Mouse (Mus musculus) heart, postnatal 0 days (tissue): ENCODE data around the gene Plcb4. TPM values are rescaled to one million over a fixed set of nuclear protein-coding genes. Genes with fewer than 3 reads are reported as not detected.

Experiments used
- ATAC-seq: fragments of 200-750 bp; cut with Nextera tagmentation; 2 replicates; pipeline ENCODE4 v1.8.0; 2017; ENCODE audit warnings: low read depth, moderate number of reproducible peaks, moderate library complexity; ENCODE audit not compliant: insufficient read depth
- DNase-seq: peaks from one replicate; pipeline ENCODE4 v3.0.0-alpha.2; 2016; ENCODE audit warnings: low spot score
- H3K27ac ChIP-seq: fragments of 300-500 bp; sonication (generic); 2 replicates; pipeline ENCODE4 v1.5.1; 2014; ENCODE audit warnings: low read depth, mild to moderate bottlenecking
- H3K27me3 ChIP-seq: fragments of 300-500 bp; sonication (generic); 2 replicates; pipeline ENCODE4 v1.6.1; 2014; ENCODE audit warnings: low read length, mixed read lengths; ENCODE audit not compliant: control insufficient read depth, insufficient read depth
- H3K36me3 ChIP-seq: fragments of 300-500 bp; sonication (generic); replicated peaks from 2 replicates; pipeline ENCODE4 v1.6.1; 2014; ENCODE audit warnings: low read length, mixed read lengths; ENCODE audit not compliant: control insufficient read depth, insufficient read depth
- H3K4me1 ChIP-seq: fragments of 300-500 bp; sonication (generic); 2 replicates; pipeline ENCODE4 v1.6.1; 2014; ENCODE audit warnings: antibody characterized with exemption; ENCODE audit not compliant: control insufficient read depth, insufficient read depth
- H3K4me2 ChIP-seq: fragments of 300-500 bp; sonication (generic); 2 replicates; pipeline ENCODE4 v1.6.1; 2014; ENCODE audit warnings: low read depth, mild to moderate bottlenecking, low read length, moderate library complexity
- H3K4me3 ChIP-seq: fragments of 300-500 bp; sonication (generic); 2 replicates; pipeline ENCODE4 v1.5.1; 2014; ENCODE audit warnings: low read depth, low read length
- H3K9ac ChIP-seq: fragments of 300-500 bp; sonication (generic); replicated peaks from 2 replicates; pipeline ENCODE4 v1.6.1; 2014; ENCODE audit warnings: low read depth, low read length, mixed read lengths
- H3K9me3 ChIP-seq: fragments of 300-500 bp; sonication (generic); replicated peaks from 2 replicates; pipeline ENCODE4 v1.6.1; 2016; ENCODE audit warnings: low read length; ENCODE audit not compliant: control insufficient read depth
- CTCF ChIP-seq: IDR thresholded peaks from 2 replicates; pipeline ENCODE4 v1.5.1; 2016; ENCODE audit warnings: antibody characterized with exemption, control low read depth, low read depth
- EP300 ChIP-seq: IDR thresholded peaks from 2 replicates; pipeline ENCODE4 v1.6.1; 2016; ENCODE audit warnings: antibody characterized with exemption, low read depth
- WGBS: fragments of 180-500 bp; shearing (Covaris S2); extraction: QIAGEN DNeasy Blood & Tissue Kit; methylation state at CpG from one replicate; pipeline ENCODE4 v1.1.7; 2014; 5-methylcytosine and 5-hydroxymethylcytosine counted together
- polyA plus RNA-seq: library from polyadenylated mRNA; unstranded; fragments of >200 nt; fragmentation: Nextera tagmentation; extraction: Ambion mirVana; gene quantifications from 2 replicates; pipeline ENCODE4 v1.2.1, GENCODE M21; 2015
- total RNA-seq: library from RNA; depleted of rRNA; stranded (reverse); fragments of >200 nt; gene quantifications from 2 replicates; pipeline ENCODE4 v1.2.3, GENCODE M21; 2014; ENCODE audit warnings: low replicate concordance

Plcb4 gene
- total and polyA plus RNA-seq, 2 experiments from 2014 or later = 34.7 to 57.0 TPM

GRCm38 (mm10) chr2:135627821-135628220 is 31.0 kb upstream of the Plcb4 start:
- Histone ChIP-seq H3K36me3 (no peaks in the 10 kb centered on the region), H3K9ac (no peak overlapping the region), H3K4me3 (no peak overlapping the region), H3K27me3 (no peaks in the 10 kb centered on the region), H3K27ac (no peak overlapping the region), H3K9me3 (no peaks in the 10 kb centered on the region), H3K4me2 (no peak overlapping the region), H3K4me1 (no peaks in the 10 kb centered on the region)
- no peak for DNase-seq
- ATAC-seq = no peak
- no peak for TF ChIP-seq CTCF
- TF ChIP-seq EP300 = no peak
- 90% methylated on average over 2 of the region's 2 CpGs for WGBS

GRCm38 (mm10) chr2:135637227-135637626 is 21.6 kb upstream of the Plcb4 start:
- 67% methylated on average over 2 of the region's 2 CpGs for WGBS
- DNase-seq (no peak), ATAC-seq (no peak)
- H3K4me3 ChIP-seq = no peak overlapping the region
- no peaks in the 10 kb centered on the region for H3K4me1 ChIP-seq
- H3K27ac ChIP-seq = no peak overlapping the region
- no peaks in the 10 kb centered on the region for H3K27me3 ChIP-seq
- H3K36me3 ChIP-seq = no peaks in the 10 kb centered on the region
- no peak overlapping the region for H3K9ac ChIP-seq
- TF ChIP-seq CTCF (no peak), EP300 (no peak)
- H3K4me2 ChIP-seq = no peak overlapping the region
- H3K9me3 ChIP-seq = 0 out of 2 replicates have a peak, but pooled peaks cover 3% of the 10 kb centered on the region

- no peak overlapping the region for H3K4me3 ChIP-seq
- no peaks in the 10 kb centered on the region for H3K27me3 ChIP-seq
- no peak overlapping the region for H3K4me2 ChIP-seq
- no peaks in the 10 kb centered on the region for H3K36me3 ChIP-seq
- no peak overlapping the region for H3K27ac ChIP-seq
- DNase-seq (no peak), ATAC-seq (no peak)
- TF ChIP-seq EP300 (no peak), CTCF (no peak)
- H3K9ac ChIP-seq = no peak overlapping the region
- H3K4me1 ChIP-seq = no peaks in the 10 kb centered on the region
- H3K9me3 ChIP-seq = peaks cover 14% of the 10 kb centered on the region; the same call in 1 of the 2 replicates
- 93% methylated on average over 1 of the region's 1 CpGs for WGBS
These were observed 17.8 kb upstream of the Plcb4 start for GRCm38 (mm10) chr2:135641002-135641401.

- no peaks in the 10 kb centered on the region for H3K27me3 ChIP-seq
- no peak overlapping the region for H3K9ac ChIP-seq
- WGBS = 79% methylated on average over 2 of the region's 2 CpGs
- no peak overlapping the region for H3K4me2 ChIP-seq
- H3K27ac ChIP-seq = no peak overlapping the region
- TF ChIP-seq EP300 (no peak), CTCF (no peak)
- ATAC-seq (no peak), DNase-seq (no peak)
- no peak overlapping the region for H3K4me3 ChIP-seq
- H3K36me3 ChIP-seq = no peaks in the 10 kb centered on the region
- H3K9me3 ChIP-seq = peaks cover 14% of the 10 kb centered on the region; the same call in 1 of the 2 replicates
- H3K4me1 ChIP-seq = no peaks in the 10 kb centered on the region
These were observed 17.2 kb upstream of the Plcb4 start for GRCm38 (mm10) chr2:135641636-135642035.

- no peak for DNase-seq
- WGBS = 78% methylated on average over 3 of the region's 3 CpGs
These were observed 12.6 kb upstream of the Plcb4 start for GRCm38 (mm10) chr2:135646226-135646625.

GRCm38 (mm10) chr2:135646654-135647053 is 12.2 kb upstream of the Plcb4 start:
- H3K36me3 ChIP-seq = no peaks in the 10 kb centered on the region
- 86% methylated on average over 6 of the region's 6 CpGs for WGBS
- no peak overlapping the region for H3K4me3 ChIP-seq
- TF ChIP-seq EP300 (no peak), CTCF (no peak)
- peaks cover 14% of the 10 kb centered on the region; the same call in 1 of the 2 replicates for H3K9me3 ChIP-seq
- no peaks in the 10 kb centered on the region for H3K4me1 ChIP-seq
- H3K9ac ChIP-seq = no peak overlapping the region
- no peak for DNase-seq
- no peak overlapping the region for H3K4me2 ChIP-seq
- H3K27me3 ChIP-seq = no peaks in the 10 kb centered on the region
- H3K27ac ChIP-seq = no peak overlapping the region
- ATAC-seq = no peak

More at GRCm38 (mm10) chr2:135646226-135646625, 12.6 kb upstream of the Plcb4 start:
- Histone ChIP-seq H3K27ac (no peak overlapping the region), H3K27me3 (no peaks in the 10 kb centered on the region), H3K36me3 (no peaks in the 10 kb centered on the region), H3K4me3 (no peak overlapping the region), H3K9ac (no peak overlapping the region), H3K9me3 (peaks cover 14% of the 10 kb centered on the region; the same call in 1 of the 2 replicates), H3K4me2 (no peak overlapping the region), H3K4me1 (no peaks in the 10 kb centered on the region)
- ATAC-seq = no peak
- no peak for TF ChIP-seq CTCF
- no peak for TF ChIP-seq EP300
